Mouse (Mus musculus): ENCODE measurements around the gene Sirt2. TPM values are rescaled to one million over a fixed set of nuclear protein-coding genes. Genes with fewer than 3 reads are reported as not detected.

Gene Sirt2
- 100 to 1,000 TPM; 129 to 157 (median 142) TPM for total RNA-seq (2022)

- DNase-seq (ENCODE audit: low spot score in 2 of 2): peak; percentile 99
Measured at GRCm38 (mm10) chr7:28766173-28766879, at the start of gene Sirt2. TSS of gene Sirt2 (plus strand) at chr7:28766735.

GRCm38 (mm10) chr7:28717726-28718125 is 48.8 kb upstream of the Sirt2 start:
- DNase-seq (ENCODE audit: low spot score in 2 of 2): no peak

DNA sequence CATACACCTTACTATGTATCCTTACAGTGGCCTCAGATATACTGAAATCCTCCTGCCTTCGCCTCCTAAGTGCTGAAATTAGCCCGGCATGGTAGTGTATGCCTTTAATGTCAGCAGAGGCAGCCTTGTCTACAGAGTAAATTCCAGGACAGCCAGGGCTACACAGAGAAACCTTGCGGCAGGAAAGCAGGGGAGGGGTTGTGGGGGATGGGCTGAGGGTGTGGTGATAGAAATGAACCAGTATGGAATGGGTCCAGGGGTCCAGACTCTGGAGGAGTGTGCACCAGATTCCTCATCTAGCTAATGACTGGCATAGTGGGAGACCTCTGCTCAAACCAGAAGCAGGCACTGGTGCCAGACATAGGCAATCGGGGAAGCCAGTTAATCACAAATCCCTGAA is 47.4 kb upstream of the Sirt2 start:
- DNase-seq (ENCODE audit: low spot score in 2 of 2): no peak

GRCm38 (mm10) chr7:28719650-28720049 is 46.9 kb upstream of the Sirt2 start:
- no peak for DNase-seq (ENCODE audit: low spot score in 2 of 2)

- DNase-seq (ENCODE audit: low spot score in 2 of 2): no peak
Measured at GRCm38 (mm10) chr7:28720753-28721537, 45.6 kb upstream of the Sirt2 start.

DNA sequence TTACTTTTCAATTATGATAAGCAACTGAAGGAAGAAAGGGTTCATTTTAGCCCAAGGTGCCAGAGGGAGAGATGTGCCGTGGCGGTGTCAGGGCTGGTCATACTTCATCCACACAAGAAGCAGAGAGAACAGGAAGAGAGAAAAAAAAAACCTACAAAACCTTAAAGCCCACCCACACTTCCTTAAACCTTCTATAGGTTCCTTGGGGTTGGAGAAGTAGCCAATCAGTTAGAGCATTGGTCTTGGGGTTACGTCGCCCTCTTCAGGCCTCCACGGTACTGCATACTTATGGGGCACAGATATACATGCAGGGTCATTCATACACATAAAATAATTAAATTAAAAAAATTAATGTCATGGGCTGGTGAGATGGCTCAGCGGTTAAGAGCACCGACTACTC is 44.5 kb upstream of the Sirt2 start:
- no peak for DNase-seq (ENCODE audit: low spot score in 2 of 2)

- no peak for DNase-seq (ENCODE audit: low spot score in 2 of 2)
Measured at GRCm38 (mm10) chr7:28724613-28725012, 41.9 kb upstream of the Sirt2 start.

GRCm38 (mm10) chr7:28726600-28726999 is 39.9 kb upstream of the Sirt2 start:
- DNase-seq (ENCODE audit: low spot score in 2 of 2): peak; percentile 78 to 87

GRCm38 (mm10) chr7:28727649-28728340 is 38.7 kb upstream of the Sirt2 start:
- peak; percentile 60 to 75 for DNase-seq (ENCODE audit: low spot score in 2 of 2)

- no peak for DNase-seq (ENCODE audit: low spot score in 2 of 2)
Measured at GRCm38 (mm10) chr7:28732341-28733142, 34.0 kb upstream of the Sirt2 start.

DNA sequence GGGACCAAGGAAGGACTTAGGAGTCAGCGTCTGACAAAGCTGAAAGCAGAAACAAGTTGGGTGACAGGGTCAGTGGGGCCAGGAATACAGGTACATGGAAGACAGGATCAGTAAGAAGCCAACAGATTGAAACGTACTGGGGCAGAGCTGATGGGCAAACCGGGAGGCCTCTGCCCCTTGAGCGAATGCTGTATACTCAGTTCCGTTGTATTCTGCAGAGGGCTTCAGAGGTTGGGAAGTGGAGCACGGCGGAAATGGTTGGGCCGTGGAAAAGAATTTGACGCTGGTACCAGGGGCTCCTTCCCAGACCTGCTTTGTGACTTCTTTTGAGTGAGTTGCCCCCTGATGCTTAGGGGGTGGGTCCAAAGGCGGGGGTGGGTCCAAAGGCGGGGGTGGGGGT is 33.3 kb upstream of the Sirt2 start:
- no peak for DNase-seq (ENCODE audit: low spot score in 2 of 2)

GRCm38 (mm10) chr7:28735701-28736100 is 30.8 kb upstream of the Sirt2 start:
- DNase-seq (ENCODE audit: low spot score in 2 of 2): no peak

- DNase-seq (ENCODE audit: low spot score in 2 of 2): no peak
Measured at GRCm38 (mm10) chr7:28739829-28740228, 26.7 kb upstream of the Sirt2 start.

- DNase-seq (ENCODE audit: low spot score in 2 of 2): no peak
Measured at GRCm38 (mm10) chr7:28740949-28741348, 25.6 kb upstream of the Sirt2 start.

DNA sequence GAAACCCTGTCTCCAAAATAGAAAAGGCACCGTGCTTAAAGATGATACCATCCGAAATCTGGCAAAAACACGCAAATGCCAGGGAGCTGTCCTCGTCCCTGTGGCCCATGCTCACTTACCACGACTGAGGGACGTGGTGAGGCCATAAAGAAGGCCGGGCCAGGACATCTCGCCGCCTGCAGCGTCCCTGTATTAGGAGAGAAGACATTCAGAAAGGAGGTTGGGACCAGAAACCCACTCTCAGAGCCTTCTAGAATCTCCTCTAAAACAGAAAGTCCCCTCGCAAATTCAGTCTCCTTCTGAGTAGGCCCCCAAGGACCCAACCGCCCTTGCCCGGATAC is 25.2 kb upstream of the Sirt2 start:
- no peak for DNase-seq (ENCODE audit: low spot score in 2 of 2)

DNA sequence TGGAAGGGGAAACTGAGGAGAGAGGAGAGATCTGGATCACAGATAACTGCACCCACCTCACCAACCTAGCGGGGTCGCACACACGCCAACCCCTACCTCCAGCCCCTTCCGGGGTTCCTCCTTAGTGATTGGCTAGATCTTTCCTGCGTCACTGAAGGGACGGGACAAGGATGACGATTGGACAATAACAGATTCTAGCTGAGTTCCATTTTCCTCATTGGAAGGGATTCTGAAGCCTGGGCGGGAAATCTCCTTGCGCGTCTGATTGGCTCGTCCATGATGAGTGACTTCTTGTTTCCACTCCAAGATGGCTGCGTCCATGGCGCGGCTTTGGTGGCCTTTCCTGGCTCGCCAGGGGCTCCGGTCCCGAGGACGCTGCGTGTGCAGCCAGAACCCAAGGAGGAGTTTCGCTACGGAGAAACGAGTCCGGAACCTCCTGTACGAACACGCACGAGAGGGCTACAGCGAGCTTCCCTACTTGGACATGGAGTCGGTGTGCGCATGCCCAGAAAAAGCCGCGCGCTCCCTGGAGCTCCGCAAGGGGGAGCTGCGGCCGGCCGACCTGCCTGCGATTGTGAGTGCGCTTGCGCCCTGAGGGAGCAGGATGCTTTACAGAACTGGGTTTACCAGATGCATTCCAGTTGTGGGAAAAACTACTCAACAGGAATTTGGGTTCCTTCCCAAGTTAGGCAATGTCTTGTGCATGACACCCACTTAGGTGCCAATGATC is 24.7 kb upstream of the Sirt2 start, which contains the start of the genes Mrps12 and Sars2:
Mrps12 (minus strand) TSS at position 112 of the 730 bp plus-strand sequence.
Sars2 (plus strand) TSS at position 284 of the 730 bp plus-strand sequence.
- DNase-seq (ENCODE audit: low spot score in 2 of 2): peak; percentile 98

GRCm38 (mm10) chr7:28749935-28750334 is 16.6 kb upstream of the Sirt2 start:
- no peak for DNase-seq (ENCODE audit: low spot score in 2 of 2)

DNA sequence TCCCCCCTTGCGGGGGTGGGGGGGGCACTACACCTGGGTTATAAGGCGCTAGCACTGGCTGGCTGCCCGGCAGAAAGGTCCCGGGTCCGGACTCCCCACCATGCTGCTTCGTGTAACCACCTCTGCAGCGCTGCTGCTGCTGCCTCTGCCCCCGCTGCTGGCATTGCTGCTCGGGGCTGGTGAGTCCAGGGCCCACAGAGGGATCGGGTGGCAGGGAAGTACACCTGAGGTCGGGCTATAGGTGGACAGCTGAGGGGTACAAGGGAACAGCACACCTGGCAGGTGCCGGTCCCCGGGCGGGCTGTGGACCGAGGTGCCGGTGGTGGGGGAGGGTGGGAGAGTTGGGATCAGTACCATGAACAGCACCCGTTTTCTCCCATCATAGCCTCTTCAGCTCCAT is 10.5 kb upstream of the Sirt2 start, which contains the start of gene Ccer2:
Ccer2 (plus strand) TSS at position 96 of the 400 bp plus-strand sequence.
- DNase-seq (ENCODE audit: low spot score in 2 of 2): no peak

DNA sequence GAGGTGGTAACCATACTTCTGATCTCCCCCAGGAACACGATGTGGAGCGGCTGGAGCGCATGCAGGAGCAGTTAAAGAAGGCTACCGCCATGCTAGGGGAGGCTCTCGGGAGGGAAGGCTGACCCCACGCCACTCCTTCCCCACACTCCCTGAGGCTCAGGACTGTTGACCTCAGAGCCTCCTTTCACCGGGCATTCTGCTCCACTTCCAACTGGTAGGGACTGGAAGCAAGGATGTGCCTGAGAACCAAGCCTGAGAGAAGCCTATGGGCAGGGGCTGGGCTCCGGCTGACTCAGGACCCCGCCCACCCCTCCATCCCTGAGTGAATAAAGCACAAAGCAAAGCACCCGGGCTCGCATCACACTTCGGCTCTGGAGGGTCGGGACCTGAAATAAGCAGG is 7.9 kb upstream of the Sirt2 start:
- no peak for DNase-seq (ENCODE audit: low spot score in 2 of 2)

DNA sequence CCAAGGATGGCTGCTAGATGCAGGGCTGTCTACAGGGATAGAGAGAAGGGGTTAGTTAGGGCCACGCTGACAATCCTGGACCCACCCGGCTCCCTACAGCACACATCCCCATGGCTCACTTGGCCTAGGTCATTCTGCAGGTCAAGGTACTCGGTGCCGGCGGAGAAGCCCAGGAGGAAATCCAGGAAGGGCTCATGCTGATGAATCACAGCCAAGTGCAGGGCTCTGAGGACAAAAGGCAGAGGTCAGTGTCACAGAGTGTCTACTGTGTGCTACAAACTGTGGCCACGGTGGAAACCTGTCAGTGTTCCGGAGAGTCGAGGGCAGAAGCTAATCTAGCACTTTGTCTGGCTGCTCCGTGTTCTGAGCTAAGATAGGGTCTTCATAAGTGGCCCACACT is 4.6 kb upstream of the Sirt2 start:
- no peak for DNase-seq (ENCODE audit: low spot score in 2 of 2)

DNA sequence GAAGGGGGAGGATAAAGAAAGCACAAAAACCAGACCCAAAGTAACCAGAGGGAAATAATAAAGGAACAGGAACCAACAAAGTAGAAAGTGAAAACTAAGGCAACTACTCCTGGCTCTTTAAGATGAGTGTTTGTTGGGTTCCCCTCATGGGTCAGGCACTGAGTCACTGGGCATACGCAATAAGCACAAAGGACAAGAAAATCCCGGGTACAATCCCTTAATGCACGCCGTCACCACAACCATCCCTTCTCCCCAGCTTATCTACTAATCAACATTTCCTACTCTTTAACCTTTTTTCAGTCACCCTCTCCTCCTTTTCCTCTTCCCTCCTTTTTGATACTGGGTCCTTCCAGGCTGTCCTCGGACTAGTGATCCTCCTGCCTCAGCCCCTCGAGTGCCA is 1.3 kb upstream of the Sirt2 start:
- DNase-seq (ENCODE audit: low spot score in 2 of 2): no peak

Data from layer of hippocampus, adult 8-10 months (tissue).